Mouse (Mus musculus) cerebellum, postnatal 14 days (tissue): ENCODE measurements around the gene Creb3l1.

Source experiments
- DNase-seq, 2 experiments: peaks; one replicate each; pipeline ENCODE4 v3.0.0; 2021; ENCODE audit warnings: mixed read lengths in 2 of 2

Creb3l1 gene

DNA sequence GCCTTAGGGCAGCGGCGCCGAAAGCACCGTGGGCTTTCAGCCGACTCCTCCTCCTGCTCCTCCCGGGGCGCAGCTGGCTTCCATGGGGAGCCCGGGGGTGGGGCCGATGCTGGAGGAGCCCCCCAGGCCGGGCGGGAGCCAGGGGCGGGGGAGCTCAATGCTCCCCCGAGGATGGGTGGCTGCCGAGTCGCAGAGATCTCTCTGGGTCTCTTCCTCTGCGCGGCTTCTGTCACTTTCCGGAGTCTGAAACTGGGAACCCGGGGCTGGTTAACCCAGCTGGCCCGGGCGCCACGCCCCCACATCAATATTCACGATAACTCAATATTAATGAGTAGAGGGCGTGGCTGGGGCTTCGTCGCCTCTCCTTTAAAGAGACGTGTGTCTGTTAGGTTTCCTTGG lies at the start of gene Creb3l1:
Creb3l1 (minus strand) TSS at position 229 of the 399 bp plus-strand sequence.
- DNase-seq = peak; percentile 51 to 67

DNA sequence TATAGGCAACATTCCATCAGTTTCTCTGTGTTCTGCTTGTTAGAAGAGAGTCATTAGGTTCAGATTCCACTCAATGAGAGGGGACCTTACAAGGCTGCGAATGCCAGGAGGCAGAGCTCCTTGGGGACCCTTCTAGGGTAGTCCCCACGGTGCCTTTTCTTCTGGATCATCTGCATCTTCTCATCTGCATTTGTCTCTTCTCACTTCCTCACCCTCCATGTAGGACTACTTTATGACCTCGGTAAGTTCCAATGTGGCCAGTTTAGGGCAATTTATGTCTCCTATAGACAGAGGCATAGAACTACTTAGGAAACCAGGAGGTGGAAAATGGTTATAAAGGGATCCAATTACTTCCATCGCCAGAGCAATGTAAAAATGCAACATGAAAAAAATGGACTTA lies 46.8 kb upstream of the Creb3l1 start:
- DNase-seq = no peak

DNA sequence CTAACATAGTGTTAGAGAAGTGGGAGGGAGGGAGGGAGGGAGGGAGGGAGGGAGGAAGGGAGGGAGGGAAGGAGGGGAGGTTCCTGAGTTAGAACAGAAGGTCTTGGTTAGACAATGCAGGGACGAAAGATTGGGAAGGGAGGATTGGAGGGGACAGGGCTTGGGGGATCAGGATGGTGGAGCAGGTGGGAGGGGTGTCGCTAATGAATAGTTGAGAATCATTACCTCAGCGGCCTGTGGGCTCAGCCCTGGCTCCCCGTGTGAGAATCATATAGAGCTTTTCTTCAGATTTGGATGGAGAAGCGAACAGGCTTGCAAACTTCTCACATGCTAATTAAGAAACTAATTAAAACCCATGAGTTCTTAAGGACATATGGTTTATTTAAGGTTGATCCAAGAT lies 45.3 kb upstream of the Creb3l1 start:
- DNase-seq = no peak

DNA sequence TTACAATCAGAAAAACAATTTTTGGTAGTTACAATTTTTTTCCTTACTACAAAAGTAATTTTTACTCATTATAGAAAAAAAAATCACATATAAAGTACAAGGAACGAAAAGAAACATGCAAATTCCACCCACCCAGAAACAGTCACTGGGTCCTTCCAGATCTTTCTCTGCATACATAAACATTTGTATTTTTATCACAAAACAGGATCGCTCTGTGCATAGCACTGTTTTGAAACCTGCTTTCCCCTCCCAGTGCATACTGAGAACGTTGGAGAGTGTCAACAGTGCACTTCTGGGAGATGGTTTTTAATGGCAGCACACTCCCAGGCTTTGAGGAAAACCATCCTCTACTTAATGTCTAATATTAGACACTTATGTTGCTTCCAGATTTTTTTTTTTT lies 43.3 kb upstream of the Creb3l1 start:
- no peak for DNase-seq

DNA sequence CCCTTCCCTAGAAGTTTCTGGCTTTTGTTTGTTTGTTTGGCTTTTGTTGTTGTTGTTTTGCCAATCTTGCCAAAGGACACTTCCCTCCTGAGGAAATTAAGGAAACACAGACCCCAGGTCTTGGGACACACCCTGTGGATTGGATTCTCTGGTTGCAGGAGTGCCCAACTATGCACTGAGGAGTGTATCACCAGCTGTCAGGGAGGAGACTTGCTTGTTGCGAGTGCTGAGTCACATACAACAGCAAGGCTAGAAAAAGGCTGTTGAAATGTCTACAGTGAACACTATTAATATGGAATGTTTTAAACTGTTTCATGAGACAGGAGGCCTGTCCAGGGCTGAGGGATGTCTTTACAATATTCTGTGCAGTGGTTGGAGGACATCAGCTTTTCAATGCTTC lies 42.6 kb upstream of the Creb3l1 start:
- no peak for DNase-seq

DNA sequence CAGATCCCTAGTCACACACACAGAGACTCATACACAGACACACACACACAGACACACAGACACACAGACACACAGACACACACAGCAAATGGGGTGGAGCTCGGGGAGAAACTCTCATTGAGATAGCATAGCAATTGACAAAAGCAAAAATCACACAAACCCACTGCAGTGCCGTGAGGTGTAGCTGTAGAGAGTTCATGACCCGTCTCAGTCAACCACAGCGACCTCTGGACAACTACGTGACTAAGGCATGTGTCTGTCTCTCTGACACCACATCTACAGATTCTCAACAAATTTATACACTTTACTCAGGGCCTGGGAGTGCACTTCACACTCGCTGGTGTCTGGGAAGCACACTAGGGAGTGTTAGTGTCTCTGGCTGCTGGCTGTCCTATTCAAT lies 41.6 kb upstream of the Creb3l1 start:
- no peak for DNase-seq

DNA sequence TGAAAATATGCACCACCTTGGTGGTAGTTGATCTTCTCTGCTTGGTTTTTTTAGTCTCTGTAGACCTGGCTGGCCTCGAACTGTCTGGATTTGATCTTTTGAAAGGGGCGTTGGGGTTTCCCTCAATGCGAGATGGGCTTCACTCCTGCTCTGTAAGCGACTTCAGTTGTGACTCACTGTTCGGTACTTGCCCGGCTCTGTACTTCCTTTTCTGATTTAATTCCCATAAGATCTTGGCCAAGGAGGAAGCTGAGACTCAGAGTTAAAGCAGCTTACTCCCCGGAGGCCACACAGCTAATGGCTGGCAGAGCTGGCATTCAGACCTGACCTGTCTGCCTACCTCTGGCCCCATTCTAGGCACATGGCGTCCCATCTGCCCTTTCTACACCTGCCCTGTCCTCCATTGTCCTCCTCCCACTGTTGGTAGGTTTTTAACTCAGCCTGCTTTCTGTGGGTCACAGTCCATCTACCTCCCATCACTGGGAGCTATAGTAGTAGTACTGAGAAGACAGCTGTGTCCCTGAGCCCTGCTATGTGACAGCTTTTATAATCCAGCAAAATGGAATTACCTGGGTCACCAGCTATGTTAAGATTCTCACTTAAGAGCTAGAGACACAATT lies 41.1 kb upstream of the Creb3l1 start:
- DNase-seq = no peak

DNA sequence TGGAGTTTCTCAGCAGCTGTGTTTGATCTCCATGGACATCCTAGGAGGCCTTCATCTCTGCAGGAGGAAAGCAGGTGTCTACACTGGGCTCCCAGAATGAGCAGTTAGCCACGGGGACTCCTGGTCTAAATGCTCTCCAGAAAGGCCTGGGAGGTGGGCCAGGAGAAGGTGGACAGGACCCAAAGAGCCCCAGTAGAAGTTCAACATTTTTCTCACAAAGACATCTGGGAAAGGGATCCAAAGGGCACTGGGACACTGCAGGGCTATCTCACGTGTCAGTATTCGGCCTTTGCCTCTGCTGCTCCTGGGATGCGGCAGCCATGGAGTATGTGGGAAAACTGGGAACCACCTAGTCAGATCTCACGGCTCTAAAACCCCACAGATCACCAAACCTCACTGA lies 38.8 kb upstream of the Creb3l1 start:
- no peak for DNase-seq

DNA sequence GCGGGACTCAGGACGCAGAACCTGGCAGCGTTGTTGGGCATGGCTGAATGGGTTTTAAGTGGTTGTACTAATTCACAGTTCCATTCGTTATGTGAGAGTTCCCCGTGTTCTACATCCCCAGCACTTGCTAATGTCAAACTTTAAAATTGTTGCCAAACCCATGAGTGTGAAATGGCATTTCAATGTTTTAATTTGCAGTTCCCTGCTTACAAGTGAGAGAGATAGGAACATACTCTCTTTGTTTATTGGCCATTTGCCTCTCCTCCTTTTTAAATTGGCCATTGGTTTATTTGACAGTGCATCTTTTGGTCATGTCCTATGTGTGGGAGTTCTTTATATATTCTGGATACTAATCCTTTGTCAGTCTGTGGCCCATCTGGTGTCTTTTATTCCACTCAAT lies 37.0 kb upstream of the Creb3l1 start:
- no peak for DNase-seq

DNA sequence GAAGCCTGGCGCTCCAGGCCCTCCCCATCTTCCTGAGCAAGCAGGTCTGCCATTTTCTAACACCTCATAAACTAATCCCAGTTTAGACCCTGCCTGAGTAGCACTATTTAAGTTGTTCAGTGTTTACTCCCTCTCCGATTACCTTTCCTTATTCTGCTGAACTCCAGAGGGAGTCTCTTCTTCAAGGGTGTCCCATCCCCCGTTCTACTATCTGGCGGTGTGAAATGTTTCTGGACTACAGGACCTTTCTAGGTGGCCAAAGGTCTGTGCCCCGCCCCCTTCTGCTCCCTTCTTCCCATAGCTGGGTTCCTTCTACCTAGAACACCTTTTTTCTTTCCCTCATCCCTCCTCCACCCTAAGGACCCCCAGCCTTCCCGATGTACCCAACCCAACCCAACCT lies 36.0 kb upstream of the Creb3l1 start:
- DNase-seq = peak; percentile 64 to 70

DNA sequence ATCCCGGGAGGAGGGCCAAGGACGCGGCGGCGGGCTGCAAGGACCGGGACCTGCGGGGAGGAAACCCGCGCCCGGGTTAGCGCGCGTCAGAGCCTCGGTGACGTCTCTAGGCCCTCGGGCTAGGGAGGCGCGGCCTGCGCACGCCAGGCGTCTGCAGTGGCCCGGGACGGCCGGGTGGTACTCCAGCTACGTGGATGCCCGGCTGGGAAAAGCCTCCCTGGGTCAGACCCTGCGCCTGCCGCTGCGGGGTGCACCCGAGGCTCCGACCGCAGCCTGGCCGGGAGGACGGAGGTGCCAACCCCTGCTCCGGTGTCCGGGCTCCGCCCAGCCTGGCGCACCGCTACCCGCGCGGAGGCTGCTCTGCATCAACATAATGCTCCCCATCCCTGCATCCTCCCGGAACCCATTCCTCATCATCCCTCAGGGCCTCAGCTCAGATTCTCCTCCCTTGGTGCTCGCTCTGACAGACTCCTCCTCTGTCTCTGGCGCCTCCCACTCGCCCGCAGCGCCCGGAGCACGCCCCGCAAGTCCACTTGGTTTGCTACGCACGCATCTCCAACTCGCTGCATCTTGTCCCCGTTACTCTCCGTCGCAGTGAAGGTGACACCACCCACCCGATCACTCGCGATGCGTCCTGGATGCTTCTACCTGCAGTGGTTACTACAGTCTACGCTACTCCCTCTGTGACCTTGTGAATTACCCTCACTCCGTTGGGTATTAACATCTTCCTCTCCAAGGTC lies 35.3 kb upstream of the Creb3l1 start:
- peak; percentile 90 to 91 for DNase-seq

DNA sequence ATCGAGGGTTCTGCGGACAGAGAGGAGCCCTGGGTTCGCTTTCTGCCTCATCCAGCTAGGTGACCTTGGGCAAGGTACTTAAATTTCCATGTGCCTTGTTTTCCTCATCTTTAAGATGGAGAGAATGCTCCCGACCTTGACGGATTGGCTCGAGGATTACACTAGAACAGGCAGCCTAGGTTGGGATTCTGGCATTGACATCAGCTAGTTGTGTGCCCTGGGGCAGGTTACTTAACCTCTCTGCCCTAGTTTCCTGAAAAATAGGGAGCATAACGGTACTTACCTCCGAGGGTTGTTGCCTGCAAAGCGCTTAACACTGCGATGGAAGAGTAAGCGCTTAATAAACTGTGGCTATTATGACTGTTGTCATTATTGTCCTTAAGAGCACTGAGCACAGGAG lies 34.6 kb upstream of the Creb3l1 start:
- no peak for DNase-seq

DNA sequence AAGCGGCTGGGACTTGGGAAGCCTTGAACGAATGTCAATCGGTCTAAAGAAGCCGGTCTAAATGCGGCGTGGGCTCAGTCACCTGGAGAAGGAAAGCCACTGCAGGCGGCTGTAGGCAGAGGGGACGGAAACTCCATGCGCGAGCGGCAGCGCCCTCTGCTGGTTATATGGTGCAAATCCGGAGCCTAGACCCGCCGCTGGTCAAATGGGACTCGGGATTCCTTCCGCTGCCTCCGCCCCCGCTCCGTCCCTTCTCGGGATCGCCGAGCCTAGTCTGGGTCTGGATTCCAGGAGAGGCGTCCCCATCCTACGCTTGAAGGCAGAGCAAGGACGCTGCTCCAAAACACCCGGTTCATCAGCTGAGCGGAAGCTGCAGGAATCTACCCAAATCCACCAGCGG lies 34.2 kb upstream of the Creb3l1 start:
- DNase-seq = peak; percentile 98 to 99

DNA sequence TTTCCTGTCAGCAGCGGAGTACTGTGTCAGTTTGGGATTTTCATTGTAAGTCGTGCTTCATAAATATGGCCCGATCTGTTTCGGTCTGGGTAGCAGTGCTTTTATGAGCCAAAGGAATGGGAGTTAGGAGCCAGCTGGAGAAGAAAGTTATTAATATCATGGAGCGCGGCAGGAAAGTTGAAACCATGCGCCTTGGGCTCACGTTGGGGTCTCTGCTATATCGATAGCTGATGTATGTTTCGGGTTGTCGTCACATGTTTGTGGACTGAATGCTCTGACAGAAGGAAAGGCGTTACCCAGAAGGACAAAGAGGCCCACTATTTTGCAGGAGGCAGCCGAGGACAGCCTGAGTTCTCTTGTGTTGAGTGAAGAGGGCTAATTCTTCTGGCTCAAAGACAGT lies 32.5 kb upstream of the Creb3l1 start:
- no peak for DNase-seq

DNA sequence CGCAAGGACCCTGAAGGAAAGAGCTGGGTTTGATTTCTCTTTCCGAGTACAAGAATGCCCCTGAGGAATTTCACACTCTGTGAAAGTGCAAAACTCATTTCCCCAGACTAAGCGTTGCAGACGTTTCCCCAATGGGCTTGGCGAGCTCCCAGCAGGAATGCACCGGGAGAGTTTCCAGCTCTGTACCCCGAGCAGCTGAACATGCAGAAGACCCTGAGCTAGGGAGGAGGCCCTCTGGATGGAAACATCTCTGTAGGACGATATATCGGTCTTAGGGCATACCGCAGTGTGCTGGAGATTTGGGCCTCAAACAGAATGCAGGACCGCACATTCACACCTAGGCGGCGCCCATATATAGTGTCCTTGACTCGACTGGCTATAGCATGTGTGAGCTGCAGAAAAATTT lies 31.5 kb upstream of the Creb3l1 start:
- peak; percentile 75 to 76 for DNase-seq

DNA sequence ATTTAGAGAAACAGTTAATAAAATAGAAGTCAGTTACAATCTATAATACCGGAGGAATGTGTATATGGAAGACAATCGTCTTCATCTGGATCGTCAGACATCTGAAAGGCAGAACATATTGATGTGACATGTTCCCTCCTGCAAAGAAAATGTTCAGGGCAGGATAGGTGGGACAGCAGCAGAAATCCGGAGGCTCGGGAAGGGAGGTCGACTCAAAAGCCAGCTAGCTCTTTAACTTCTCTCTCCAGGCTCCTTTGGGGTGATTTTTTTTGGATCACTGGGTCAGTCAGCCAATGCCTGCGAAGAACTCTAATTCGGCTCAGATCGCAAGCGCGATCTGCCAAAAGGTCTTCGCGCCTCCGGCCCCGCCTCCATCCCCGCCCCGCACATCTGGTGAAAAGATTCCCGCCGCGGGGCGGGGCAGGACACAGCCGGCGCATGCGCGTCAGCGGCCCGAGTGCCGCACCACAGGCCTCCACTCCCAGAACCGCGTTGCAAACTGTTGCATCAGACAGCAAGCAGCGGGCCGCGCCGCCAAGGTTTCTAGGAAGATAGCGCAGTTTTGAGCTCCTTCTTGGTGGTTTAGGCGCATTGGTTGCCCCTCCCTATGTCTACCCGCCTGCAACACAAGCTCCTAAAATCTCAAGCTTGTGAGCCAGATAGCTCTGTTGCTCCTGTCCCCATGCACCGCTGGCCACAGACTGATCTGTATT lies 31.0 kb upstream of the Creb3l1 start:
- peak; percentile 84 to 88 for DNase-seq

DNA sequence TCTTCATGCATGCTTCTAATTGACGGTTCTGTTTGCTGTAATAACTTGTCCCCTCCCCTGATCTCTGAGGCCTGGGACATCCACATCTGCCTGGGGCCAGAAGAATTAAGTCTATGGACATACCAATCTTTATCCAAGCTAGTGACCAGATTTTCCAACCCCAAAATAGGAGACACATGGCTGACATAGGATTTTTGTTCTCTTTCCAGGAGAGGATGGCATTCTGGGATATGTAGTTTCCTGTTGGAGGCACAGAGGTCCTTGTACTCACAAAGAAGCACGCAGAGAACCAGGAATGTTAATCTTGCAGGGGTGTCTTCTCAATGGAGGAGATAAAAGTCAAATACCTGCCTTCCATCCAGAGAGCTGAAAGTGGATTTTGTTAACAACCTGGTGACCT lies 28.5 kb upstream of the Creb3l1 start:
- DNase-seq = peak in 1 of 2 experiments; percentile 35

DNA sequence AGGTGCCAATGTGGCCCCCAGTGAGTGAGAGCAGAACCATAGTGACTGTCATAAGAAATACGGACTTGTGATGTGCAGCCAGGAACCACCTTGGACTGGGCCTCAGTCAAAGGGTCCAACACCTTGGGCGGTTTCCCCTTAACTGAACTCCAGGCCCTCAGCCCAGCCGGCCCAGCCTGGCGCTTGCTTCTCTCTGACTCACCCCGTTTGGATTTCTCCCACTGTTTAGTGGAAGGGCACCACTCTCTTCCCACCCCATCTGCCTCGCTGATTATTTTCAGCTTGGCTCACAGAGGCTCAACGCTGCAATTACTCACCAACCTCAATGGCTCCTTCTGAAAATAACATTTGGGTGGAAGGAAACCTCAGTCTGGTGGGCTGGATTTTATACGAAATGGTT lies 27.9 kb upstream of the Creb3l1 start:
- peak; percentile 58 to 66 for DNase-seq

DNA sequence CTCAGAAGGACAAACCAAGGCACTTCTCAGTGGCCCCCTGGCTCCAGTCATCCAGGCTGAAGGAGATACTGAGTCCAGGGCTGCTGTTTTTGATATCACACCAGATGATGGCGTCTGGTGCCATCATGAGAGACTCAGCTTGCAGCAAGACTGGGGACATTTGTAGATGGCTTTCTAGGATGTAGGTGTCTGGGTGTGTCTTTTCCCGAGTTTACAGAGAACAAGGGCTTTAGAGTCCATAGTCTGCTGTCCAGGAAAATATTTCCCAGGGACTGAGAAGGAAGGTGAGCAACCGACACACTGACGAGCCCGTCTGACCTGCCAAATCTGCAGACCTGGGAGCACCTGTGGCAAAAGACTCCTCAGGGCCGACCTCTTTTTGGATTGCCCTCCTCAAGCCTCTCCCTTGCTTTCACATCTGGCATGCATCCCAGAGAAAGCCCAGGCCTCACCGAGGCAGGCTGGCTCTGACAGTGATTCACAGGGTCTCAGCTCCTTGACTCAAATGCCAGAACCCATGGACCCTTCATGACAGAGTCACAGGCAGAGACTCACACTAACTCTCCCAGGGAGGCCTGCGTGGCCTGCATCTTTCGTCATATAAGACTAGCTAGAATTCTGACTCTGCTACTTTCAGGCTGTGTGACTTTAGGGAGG lies 23.9 kb upstream of the Creb3l1 start:
- DNase-seq = no peak

DNA sequence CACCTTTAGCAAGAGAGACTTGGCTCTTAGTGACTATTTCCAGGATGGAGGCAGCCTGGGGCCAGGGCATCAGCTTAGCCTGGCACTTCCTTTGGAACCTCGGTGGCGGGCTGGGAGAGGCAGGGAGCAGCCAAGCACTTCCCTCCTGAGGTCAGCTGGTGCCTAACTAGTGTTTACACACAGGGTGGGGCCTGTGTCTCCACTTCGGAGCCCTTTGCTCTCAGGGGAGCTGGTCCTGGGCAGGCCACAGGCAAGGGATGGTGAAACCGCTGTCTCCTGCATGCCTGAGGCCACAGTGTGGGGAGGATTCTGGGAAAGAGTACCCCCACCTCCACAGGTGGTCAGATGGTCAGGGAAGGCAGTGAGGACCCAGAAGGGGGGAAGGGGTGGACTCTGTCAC lies 23.3 kb upstream of the Creb3l1 start:
- DNase-seq = no peak

DNA sequence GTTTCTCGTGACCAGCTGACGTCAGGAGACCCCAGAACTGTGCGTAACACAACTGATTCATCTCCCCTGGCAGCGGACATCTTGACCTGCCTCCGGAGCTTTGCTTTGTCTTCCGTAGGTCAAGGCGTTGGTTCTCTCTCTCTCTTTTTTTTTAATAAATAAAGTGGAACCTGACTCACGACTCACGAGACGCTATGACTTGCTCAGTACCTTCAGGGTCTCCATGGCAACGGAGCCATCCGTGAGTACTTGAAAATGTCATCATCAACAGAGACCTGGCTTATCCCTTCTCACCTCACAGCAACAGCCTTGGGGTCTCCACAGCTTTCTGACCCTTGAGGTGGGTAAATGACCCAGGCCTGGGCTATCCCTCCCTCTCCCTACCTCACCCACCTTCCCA lies 19.0 kb upstream of the Creb3l1 start:
- DNase-seq = no peak

DNA sequence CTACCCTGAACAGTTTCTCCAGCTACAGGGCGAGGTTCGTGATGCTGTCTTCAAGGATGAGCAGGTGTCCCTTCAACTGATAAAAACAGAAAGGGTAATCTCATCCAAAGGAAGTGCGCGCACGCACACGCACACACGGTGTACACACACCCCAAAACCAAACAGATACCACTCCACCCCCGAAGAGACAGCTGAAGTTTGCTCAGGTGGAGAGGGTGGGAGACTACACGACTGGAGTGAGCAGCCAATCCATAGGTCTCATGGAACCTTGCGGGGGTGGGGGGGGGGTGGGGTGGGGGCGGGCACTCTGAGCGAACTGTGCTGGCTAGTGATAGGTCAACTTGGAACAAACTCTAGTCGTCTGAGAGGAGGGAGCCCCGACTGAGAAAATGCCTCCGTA lies 17.2 kb upstream of the Creb3l1 start:
- DNase-seq = no peak

DNA sequence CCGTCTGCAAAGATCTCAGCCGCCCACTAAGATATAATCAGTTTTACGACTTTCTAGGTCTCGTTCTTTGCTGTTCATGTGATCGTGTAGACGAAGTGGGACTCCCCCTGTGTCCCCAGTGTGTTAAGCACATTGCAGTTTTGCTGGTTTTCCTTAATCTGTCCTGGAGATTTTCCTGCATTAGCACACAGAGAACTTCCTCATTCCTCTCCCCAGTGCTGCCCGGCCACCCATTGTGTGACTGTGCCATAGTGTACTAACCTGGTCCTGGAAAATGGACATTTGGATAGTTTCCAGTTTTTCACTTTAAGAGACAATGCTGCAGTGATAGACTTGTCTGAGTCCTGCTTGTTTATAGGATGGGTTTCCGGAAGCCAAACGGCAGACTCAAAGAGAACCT lies 10.0 kb upstream of the Creb3l1 start:
- no peak for DNase-seq

DNA sequence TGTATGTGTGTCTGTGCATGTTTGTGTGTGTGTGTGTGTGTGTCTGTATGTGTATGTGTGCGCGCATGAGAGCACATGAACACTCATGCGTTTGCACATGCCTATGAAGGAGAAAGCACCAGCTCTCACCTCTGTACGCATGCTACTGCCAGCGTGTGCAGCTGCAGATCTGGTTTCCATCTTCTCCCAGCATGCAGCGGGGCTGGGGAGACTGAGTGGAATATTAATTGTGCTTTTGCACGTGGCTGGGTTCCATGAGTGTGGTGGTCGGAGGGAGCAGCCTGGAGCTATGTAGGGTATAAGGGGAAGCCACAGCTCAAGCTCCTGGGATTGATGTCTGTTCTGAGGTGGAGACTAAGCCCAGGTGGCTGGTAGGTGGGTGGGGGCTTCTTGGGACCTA lies 6.3 kb upstream of the Creb3l1 start:
- DNase-seq = no peak
